Mouse (Mus musculus): Measurements from ENCODE around the gene Izumo1. TPM values are rescaled to one million over a fixed set of nuclear protein-coding genes. Genes with fewer than 3 reads are reported as not detected.

The Izumo1 gene
- 0.11 TPM for polyA plus RNA-seq (2017; shearing (Covaris generic))

GRCm38 (mm10) chr7:45621443-45621842 lies at the start of gene Izumo1:
TSS of gene Izumo1 (plus strand) at chr7:45621811.

GRCm38 (mm10) chr7:45617042-45617695 lies 4.4 kb upstream of the Izumo1 start, which contains the start of gene Fut1:
TSS of gene Fut1 (plus strand) at chr7:45617289.

GRCm38 (mm10) chr7:45627261-45627660 lies 5.7 kb downstream of the Izumo1 start, which contains the start of gene Rasip1:
TSS of gene Rasip1 (plus strand) at chr7:45627488.

DNA sequence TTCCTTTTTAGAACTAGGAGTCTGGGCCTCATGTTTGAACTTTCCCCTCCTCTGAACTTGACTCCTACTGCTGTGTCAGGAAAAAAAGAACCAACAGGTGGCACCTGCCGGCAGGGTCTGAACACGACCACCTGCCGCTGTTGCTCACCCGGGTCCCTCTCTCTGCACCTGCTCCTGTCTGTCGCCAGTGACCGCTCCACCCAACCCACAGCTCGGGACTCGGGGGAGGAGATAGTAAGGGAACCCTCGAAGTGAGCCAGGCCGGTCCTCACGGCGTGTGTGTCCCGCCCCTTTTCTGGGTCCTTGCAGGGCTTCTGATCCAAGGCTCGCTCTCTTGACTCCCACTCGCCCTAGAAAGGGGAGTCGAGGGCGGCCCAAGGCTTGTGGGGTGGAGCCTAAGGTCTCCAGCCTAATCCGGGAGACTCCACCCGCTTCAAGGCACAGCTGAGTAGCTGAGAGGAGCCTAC lies 18.0 kb downstream of the Izumo1 start, which contains the start of gene Mamstr:
Gene Mamstr (plus strand): TSS at position 417 of the 467 bp plus-strand sequence.

GRCm38 (mm10) chr7:45666161-45666560 lies 44.5 kb downstream of the Izumo1 start, which contains the start of gene Fut2:
TSS of gene Fut2 (minus strand) at chr7:45666394.

Other genes with a start within 250 kb of the Izumo1 start
- 263 TPM for gene Snrnp70, start 226.1 kb upstream of the Izumo1 start, polyA plus RNA-seq (2017; shearing (Covaris generic))
- not detected for gene Kcna7, start 216.2 kb upstream of the Izumo1 start, polyA plus RNA-seq (2017; shearing (Covaris generic))
- 0.92 TPM for gene Ntf5, start 208.1 kb upstream of the Izumo1 start, polyA plus RNA-seq (2017; shearing (Covaris generic))
- gene Lhb, start 201.0 kb upstream of the Izumo1 start, polyA plus RNA-seq (2017; shearing (Covaris generic)): not detected
- gene Gys1, start 187.0 kb upstream of the Izumo1 start, polyA plus RNA-seq (2017; shearing (Covaris generic)): 19.6 TPM
- 67.2 TPM for gene Ruvbl2, start 183.7 kb upstream of the Izumo1 start, polyA plus RNA-seq (2017; shearing (Covaris generic))
- gene Ftl1, start 161.9 kb upstream of the Izumo1 start, polyA plus RNA-seq (2017; shearing (Covaris generic)): 2,196 TPM
- 249 TPM for gene Bax, start 154.9 kb upstream of the Izumo1 start, polyA plus RNA-seq (2017; shearing (Covaris generic))
- gene Tulp2, start 139.9 kb upstream of the Izumo1 start, polyA plus RNA-seq (2017; shearing (Covaris generic)): 1.7 TPM
- gene Gm45808, start 135.0 kb upstream of the Izumo1 start, polyA plus RNA-seq (2017; shearing (Covaris generic)): 0.88 TPM
- 1.0 TPM for gene Dhdh, start 133.0 kb upstream of the Izumo1 start, polyA plus RNA-seq (2017; shearing (Covaris generic))
- 289 TPM for gene Nucb1, start 111.4 kb upstream of the Izumo1 start, polyA plus RNA-seq (2017; shearing (Covaris generic))
- gene Ppp1r15a, start 95.5 kb upstream of the Izumo1 start, polyA plus RNA-seq (2017; shearing (Covaris generic)): 59.4 TPM
- 0.40 TPM for gene Plekha4, start 95.5 kb upstream of the Izumo1 start, polyA plus RNA-seq (2017; shearing (Covaris generic))
- gene Hsd17b14, start 66.9 kb upstream of the Izumo1 start, polyA plus RNA-seq (2017; shearing (Covaris generic)): 1.9 TPM
- 64.7 TPM for gene Bcat2, start 51.7 kb upstream of the Izumo1 start, polyA plus RNA-seq (2017; shearing (Covaris generic))
- gene Fgf21, start 6.3 kb upstream of the Izumo1 start, polyA plus RNA-seq (2017; shearing (Covaris generic)): not detected
- gene Fut1, start 4.5 kb upstream of the Izumo1 start, polyA plus RNA-seq (2017; shearing (Covaris generic)): not detected
- 1.2 TPM for gene Rasip1, start 5.7 kb downstream of the Izumo1 start, polyA plus RNA-seq (2017; shearing (Covaris generic))
- 0.72 TPM for gene Mamstr, start 18.2 kb downstream of the Izumo1 start, polyA plus RNA-seq (2017; shearing (Covaris generic))
- gene Fut2, start 44.6 kb downstream of the Izumo1 start, polyA plus RNA-seq (2017; shearing (Covaris generic)): 0.17 TPM
- gene Ntn5, start 62.2 kb downstream of the Izumo1 start, polyA plus RNA-seq (2017; shearing (Covaris generic)): not detected
- gene Sec1, start 72.6 kb downstream of the Izumo1 start, polyA plus RNA-seq (2017; shearing (Covaris generic)): 0.33 TPM
- 8.1 TPM for gene Car11, start 78.0 kb downstream of the Izumo1 start, polyA plus RNA-seq (2017; shearing (Covaris generic))
- 12.6 TPM for gene Dbp, start 83.3 kb downstream of the Izumo1 start, polyA plus RNA-seq (2017; shearing (Covaris generic))
- 1,812 TPM for gene Rpl18, start 93.6 kb downstream of the Izumo1 start, polyA plus RNA-seq (2017; shearing (Covaris generic))
- 37.7 TPM for gene Sphk2, start 96.2 kb downstream of the Izumo1 start, polyA plus RNA-seq (2017; shearing (Covaris generic))
- gene Fam83e, start 99.4 kb downstream of the Izumo1 start, polyA plus RNA-seq (2017; shearing (Covaris generic)): not detected
- gene Spaca4, start 104.0 kb downstream of the Izumo1 start, polyA plus RNA-seq (2017; shearing (Covaris generic)): not detected
- gene Lmtk3, start 161.9 kb downstream of the Izumo1 start, polyA plus RNA-seq (2017; shearing (Covaris generic)): not detected
- gene Sult2b1, start 162.9 kb downstream of the Izumo1 start, polyA plus RNA-seq (2017; shearing (Covaris generic)): 1.6 TPM
- 28.9 TPM for gene Cyth2, start 192.8 kb downstream of the Izumo1 start, polyA plus RNA-seq (2017; shearing (Covaris generic))
- gene Kcnj14, start 203.0 kb downstream of the Izumo1 start, polyA plus RNA-seq (2017; shearing (Covaris generic)): not detected
- gene Grwd1, start 209.1 kb downstream of the Izumo1 start, polyA plus RNA-seq (2017; shearing (Covaris generic)): 42.0 TPM

All from activated CD4-positive, CD25-positive, alpha-beta regulatory T cell, adult 9 weeks (primary cell).